Mouse (Mus musculus) spleen, adult 12 weeks (tissue): Measurements from ENCODE around the gene Vwa3b.

Experiments
- DNase-seq: peaks from one replicate; pipeline ENCODE4 v3.0.0; 2022; ENCODE audit warnings: low spot score

Gene Vwa3b

DNA sequence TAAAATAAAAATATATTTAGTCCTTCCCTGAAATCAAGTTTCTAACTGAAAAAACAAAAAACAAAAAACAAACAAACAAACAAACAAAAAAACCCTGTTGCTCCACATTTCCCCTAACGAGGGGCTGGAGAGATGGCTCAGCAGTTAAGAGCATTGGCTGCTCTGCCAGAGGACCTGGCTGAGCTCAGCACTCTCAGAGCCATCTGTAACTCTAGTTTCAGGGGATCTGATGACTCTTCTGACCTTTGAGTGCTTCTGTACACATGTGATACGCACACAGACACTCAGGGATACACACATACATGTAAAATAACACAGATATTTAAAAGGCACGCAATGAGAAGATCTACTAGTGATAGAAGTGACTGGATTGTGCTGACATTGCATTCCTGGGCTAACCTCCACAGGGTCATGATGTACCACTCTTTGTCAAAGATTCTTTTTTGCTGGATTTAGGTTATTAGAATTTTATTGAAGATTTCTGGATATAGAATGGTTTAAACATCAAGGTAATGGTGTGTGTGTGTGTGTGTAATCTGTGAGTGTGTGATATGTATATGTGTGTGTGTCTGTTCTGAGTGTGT lies 14.7 kb upstream of the Vwa3b start:
- no peak for DNase-seq

- no peak for DNase-seq
These were observed 13.4 kb upstream of the Vwa3b start for GRCm38 (mm10) chr1:37013006-37013405.

DNA sequence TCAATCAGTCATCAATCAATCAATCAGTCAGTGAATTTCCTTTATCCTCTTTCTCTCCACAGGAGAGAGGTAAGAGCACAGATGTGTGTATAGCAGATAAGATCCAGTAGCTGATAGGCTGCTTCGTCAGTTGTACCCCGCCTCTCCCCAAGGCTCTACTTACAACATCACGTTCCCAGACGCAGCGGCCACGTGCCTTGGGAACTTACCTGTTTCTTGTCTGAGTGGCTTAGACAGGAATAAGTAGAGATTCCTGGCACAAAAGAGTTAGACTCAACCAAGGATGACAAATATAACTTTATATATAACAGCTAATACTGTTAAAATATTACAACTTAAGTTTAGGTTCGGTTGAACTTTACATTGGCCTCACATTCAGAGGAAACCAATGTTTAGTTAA lies 12.7 kb upstream of the Vwa3b start:
- DNase-seq: no peak

- no peak for DNase-seq
These were observed 7.4 kb upstream of the Vwa3b start for GRCm38 (mm10) chr1:37019017-37019416.

DNA sequence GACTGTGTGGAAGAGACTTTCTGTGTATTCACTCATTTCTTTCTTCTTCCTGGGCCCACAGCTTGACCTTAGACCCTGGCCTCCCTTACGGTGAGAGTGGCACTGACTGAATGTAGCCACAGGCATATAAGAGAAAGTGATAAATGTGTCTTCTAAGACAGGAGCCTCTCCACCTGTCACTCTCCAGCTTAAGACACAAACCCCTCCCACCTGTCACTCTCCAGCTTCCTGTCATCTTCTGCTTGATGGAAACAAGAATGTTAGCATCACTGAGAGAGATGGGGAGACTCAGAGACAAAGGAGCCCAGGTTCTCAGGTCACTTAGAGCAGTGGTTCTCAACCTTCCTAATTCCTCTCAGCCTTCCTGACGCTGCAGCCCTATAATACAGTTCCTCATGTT lies 3.7 kb upstream of the Vwa3b start:
- no peak for DNase-seq

DNA sequence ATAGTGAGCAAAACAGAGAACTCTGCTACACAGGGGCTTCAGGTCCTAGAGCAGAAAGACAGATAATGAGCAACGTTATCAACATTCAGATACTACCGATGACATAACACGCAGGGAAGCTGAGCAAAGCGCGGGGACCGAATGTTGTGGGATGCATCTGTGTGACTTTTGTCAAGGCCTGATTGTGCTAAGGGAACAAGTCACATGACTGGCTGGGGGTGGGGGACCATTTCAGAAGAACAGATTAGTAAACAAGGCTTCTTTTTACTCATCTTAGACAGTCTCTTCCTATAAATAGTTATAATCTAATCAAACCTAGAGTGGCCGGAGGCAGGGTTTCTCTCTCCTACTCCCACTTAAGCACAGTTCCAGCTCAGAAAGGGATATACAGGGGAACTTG lies 1.7 kb upstream of the Vwa3b start:
- no peak for DNase-seq

- no peak for DNase-seq
These were observed 1.0 kb upstream of the Vwa3b start for GRCm38 (mm10) chr1:37025376-37025775.

DNA sequence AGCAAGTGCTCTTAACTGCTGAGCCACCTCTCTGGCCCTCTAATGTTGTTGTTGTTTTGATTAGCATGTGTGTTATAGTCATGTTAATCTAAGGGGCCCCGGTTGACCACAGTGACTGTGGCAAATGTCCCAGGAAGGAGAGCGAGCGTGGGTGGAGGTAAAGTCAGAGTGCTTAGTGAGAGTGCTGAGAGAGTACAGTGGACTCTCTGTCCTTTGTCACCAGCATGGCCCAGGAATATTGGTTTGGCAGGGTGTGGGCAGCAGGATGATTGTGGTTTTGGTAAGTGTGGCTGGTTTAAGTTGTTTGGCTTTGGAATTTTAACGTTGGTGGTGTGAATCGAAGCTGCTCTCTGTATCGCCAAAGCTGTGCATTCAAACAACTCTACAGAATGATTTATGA lies 470 bp downstream of the Vwa3b start:
- DNase-seq: no peak

GRCm38 (mm10) chr1:37028439-37029153 lies 2.2 kb downstream of the Vwa3b start:
- DNase-seq: no peak

DNA sequence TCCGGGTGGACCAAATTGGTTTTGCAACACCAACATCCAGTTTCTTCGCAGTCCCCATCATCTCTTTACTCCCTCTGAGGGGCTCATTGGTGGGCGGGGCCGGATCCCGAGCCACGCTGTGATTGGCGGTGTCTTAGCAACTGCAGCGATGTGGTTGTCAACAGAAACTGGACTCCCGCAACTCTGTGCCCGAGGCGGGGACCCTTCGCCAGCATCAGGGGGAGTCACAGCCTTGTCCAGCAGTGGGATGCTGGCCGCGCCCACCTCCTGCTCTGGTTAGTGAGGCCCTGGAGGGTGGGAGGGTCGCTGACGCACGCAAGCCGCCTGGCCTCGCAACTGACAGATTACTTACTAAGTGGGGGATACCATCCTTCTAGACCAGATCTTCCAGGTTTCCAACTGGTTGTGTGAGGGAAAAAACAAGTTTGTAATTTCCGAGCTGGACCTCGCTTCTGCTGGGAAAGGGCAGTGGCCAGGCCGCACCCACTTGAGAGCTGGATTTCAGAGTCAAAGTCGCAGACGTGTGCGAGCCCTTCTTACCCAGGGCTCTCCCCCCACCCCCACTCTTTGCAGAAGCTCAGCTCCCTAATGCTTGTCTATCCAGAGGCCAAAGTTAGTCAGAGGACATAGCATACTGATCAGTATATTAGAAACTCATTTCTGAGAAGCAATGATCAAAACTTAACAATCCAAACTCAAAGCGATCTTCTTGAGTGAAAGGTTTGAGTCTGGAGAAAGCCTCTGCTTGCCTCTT lies 2.9 kb downstream of the Vwa3b start:
- peak; percentile 3 for DNase-seq

GRCm38 (mm10) chr1:37029942-37030341 lies 3.5 kb downstream of the Vwa3b start:
- no peak for DNase-seq

DNA sequence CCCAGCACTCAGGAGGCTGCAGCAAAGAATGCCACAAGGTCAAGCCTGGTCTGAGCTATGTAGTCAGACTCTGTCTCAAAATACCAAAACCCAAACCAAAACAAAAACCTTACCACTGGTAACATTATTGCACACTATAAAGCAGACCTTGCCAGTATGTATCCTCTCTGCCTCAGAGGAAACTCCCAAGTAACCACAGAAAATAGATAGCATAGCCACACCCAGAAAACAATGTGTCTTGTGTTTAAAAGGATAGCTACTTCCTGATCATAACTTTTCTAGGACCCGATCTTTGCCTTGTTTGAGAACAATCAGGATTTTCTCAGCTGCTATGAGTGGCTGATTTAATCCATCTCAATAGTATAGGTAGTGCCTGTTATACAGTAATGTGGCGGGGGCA lies 4.3 kb downstream of the Vwa3b start:
- DNase-seq: no peak

- DNase-seq: no peak
These were observed 9.5 kb downstream of the Vwa3b start for GRCm38 (mm10) chr1:37035879-37036278.

GRCm38 (mm10) chr1:37041126-37041525 lies 14.7 kb downstream of the Vwa3b start:
- DNase-seq: no peak

GRCm38 (mm10) chr1:37041856-37042255 lies 15.5 kb downstream of the Vwa3b start:
- DNase-seq: no peak

- DNase-seq: no peak
These were observed 16.4 kb downstream of the Vwa3b start for GRCm38 (mm10) chr1:37042769-37043168.

DNA sequence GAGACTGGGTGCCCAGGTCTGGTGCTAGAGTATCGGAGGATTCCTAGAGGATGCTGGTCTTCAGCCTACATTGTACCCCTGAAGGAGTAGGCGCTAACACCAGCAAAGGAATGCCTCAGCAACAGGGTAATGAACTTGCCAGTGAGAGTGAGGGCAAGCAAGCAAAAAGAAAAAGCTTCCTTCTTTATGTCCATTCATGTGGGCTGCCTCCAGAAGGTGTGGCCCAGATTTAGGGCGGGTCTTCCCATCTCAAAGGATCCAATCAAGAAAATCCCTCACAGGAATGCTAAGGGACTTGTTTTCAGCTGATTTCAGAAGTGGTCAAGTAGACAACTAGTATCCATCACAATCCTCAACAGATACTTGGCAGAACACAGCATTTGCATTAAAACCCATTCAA lies 16.8 kb downstream of the Vwa3b start:
- no peak for DNase-seq

DNA sequence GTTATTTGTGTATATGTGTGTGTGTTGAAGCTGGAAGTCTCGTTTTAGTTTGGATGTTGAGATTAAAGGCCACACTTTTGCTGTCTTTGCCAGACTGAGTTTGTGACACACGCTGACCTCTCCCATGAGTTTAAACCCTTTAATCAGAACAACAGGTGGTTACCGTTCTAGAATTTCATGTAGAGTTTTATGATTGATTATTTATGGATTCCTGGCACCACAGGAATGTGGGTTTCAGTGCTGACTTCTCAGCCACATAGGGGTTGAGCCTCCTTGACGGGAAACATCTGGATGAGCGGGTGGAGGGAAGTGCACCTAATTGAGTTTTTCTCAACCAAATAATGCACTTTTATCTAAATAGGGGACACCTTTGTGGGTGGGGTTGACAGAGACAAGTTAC lies 19.1 kb downstream of the Vwa3b start:
- DNase-seq: no peak

- no peak for DNase-seq
These were observed 22.8 kb downstream of the Vwa3b start for GRCm38 (mm10) chr1:37049159-37049558.

DNA sequence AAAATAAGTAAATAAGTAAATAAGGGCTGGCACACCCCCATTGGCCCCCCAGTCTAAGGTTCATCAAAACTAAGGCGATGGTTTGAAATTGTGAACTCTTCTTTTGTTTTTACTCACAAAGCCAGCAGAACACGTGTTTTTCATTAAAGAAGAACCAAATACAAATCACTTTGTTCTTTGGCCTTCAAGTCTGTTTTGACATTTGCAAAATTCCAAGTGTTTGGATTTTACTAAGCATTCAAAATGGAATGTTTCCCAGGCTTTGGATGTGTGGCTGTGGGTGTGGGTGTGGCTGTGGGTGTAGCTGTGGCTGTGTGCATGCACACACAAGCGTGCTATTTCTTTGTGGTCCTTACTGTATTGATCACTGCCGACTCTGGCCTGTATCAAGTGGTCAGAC lies 27.3 kb downstream of the Vwa3b start:
- no peak for DNase-seq

- no peak for DNase-seq
These were observed 30.6 kb downstream of the Vwa3b start for GRCm38 (mm10) chr1:37056831-37057561.

DNA sequence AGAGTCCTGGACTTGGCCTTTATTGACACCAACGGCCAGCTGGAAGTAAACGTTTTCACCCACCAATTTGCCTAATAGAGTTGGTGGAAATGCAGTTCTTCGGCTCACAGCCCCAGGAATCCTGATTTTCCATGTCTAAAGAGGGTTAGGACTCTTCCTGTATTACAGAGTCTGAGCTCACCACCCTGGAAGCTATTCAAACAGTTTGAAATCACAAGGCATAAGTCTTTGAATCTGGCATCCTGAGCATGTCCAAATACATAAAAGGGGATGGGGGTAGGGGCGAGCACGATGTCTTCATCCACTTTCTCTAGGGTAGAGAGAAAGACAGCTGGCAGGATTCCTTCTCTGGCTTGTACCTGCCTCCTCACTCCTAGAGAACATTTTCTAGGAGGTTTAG lies 34.5 kb downstream of the Vwa3b start:
- DNase-seq: no peak

DNA sequence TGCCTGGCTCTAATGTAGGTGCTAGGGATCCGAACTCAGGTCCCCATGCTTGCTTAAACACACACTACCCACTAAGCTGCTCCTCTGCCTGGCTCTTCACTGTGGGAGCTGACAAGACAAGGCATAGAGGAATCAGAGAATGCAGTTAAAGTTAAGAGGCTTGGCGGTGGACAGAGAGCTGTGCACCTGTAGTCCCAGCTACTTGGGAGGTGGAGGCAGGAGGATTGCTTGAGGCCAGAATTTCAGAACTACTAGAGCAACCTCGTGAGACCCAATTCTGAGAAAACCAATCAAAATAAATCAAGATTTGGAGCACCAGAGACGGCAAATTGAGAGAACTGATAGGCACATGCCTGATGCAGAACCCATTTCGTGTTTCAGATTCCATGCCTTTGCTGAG lies 36.7 kb downstream of the Vwa3b start:
- DNase-seq: no peak
